Mouse (Mus musculus) lung, embryonic 14.5 days (tissue): Measurements from ENCODE around the gene Ttyh3. TPM values are rescaled to one million over a fixed set of nuclear protein-coding genes. Genes with fewer than 3 reads are reported as not detected.

ENCODE experiments used
- ATAC-seq: fragments of 200-750 bp; cut with Nextera tagmentation; 2 replicates; pipeline ENCODE4 v1.8.0; 2017; ENCODE audit warnings: mild to moderate bottlenecking, moderate TSS enrichment, moderate library complexity; ENCODE audit not compliant: insufficient read depth
- DNase-seq: peaks from one replicate; pipeline ENCODE4 v3.0.0-alpha.2; 2015
- H3K27ac ChIP-seq: fragments of 300-500 bp; sonication (generic); 2 replicates; pipeline ENCODE4 v1.5.1; 2014; ENCODE audit warnings: low read depth, mild to moderate bottlenecking, moderate library complexity
- H3K27me3 ChIP-seq: fragments of 300-500 bp; sonication (generic); 2 replicates; pipeline ENCODE4 v1.6.1; 2014; ENCODE audit warnings: low read length, control low read depth; ENCODE audit not compliant: insufficient read depth
- H3K36me3 ChIP-seq: fragments of 300-500 bp; sonication (generic); 2 replicates; pipeline ENCODE4 v1.6.1; 2014; ENCODE audit warnings: control low read depth; ENCODE audit not compliant: insufficient read depth
- H3K4me1 ChIP-seq: fragments of 300-500 bp; sonication (generic); 2 replicates; pipeline ENCODE4 v1.6.1; 2014; ENCODE audit warnings: antibody characterized with exemption, control low read depth; ENCODE audit not compliant: insufficient read depth
- H3K4me2 ChIP-seq: fragments of 300-500 bp; sonication (generic); 2 replicates; pipeline ENCODE4 v1.6.1; 2014; ENCODE audit warnings: mild to moderate bottlenecking
- H3K4me3 ChIP-seq: fragments of 300-500 bp; sonication (generic); 2 replicates; pipeline ENCODE4 v1.5.1; 2014; ENCODE audit warnings: low read depth, low read length
- H3K9ac ChIP-seq: fragments of 300-500 bp; sonication (generic); 2 replicates; pipeline ENCODE4 v1.6.1; 2014
- H3K9me3 ChIP-seq: fragments of 300-500 bp; sonication (generic); 2 replicates; pipeline ENCODE4 v1.6.1; 2016; ENCODE audit warnings: low read depth, low read length, control low read depth
- CTCF ChIP-seq: IDR thresholded peaks from 2 replicates; pipeline ENCODE4 v1.5.1; 2016; ENCODE audit warnings: antibody characterized with exemption, low read depth
- WGBS: fragments of 180-500 bp; shearing (Covaris S2); extraction: QIAGEN DNeasy Blood & Tissue Kit; methylation state at CpG from one replicate; pipeline ENCODE4 v1.1.7; 2014; 5-methylcytosine and 5-hydroxymethylcytosine counted together
- polyA plus RNA-seq: library from polyadenylated mRNA; unstranded; fragments of >200 nt; fragmentation: Nextera tagmentation; extraction: Ambion mirVana; gene quantifications from 2 replicates; pipeline ENCODE4 v1.2.1, GENCODE M21; 2014

Gene Ttyh3
- polyA plus RNA-seq, 1 experiment from 2014 or later, result 61.6 TPM

DNA sequence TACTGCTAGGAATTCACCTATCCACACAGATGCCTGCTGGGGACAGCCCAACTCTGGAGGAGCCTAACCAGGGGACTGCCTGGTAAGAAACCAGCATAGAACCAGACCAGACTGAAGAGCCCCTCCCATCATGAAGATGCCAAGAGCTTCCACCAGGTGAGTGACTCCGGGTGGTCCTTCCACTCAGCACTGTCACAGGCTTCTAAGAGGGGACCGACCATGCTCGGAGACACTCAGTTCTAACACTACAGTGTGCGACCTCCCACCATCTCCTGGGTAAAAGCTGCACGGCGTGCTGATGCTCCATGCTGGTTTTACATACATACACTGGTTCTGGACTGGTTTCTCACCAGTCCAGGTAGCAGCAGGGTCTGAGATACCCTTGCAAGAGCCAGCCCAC is 2.7 kb downstream of the Ttyh3 start:
- ATAC-seq (no peak), DNase-seq (no peak)
- peaks cover 28% of the 10 kb centered on the region for H3K4me1 ChIP-seq
- H3K27me3 ChIP-seq, result no peaks in the 10 kb centered on the region
- H3K9ac ChIP-seq, result peak overlapping the region; percentile 30; the same call in 1 of the 2 replicates
- no peak overlapping the region for H3K4me3 ChIP-seq
- no peak for TF ChIP-seq CTCF
- 92% methylated on average over 6 of the region's 6 CpGs for WGBS
- H3K9me3 ChIP-seq, result no peaks in the 10 kb centered on the region
- peak overlapping the region; percentile 95; the same call in 1 of the 2 replicates for H3K4me2 ChIP-seq
- H3K27ac ChIP-seq, result no peak overlapping the region
- H3K36me3 ChIP-seq, result peaks cover 28% of the 10 kb centered on the region

DNA sequence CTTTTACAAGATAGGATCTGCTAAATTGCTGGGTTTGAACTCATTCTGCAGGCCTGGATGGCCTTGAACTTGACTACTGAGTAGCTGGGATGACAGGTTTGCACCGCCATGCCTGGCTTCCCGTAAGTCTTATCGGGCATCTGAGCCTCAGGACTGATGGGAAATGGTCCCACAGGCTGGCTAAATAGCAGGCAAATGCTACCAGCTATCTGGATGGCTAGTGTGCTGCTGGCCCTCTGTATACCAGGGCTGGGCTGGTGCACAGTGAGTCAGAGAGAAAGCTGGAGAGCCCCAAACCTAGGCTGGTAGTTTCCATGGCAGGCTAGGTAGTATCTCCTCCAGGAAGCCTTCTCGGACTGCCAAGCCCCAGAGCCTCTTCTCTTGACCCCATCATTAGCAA is 3.4 kb downstream of the Ttyh3 start:
- H3K27ac ChIP-seq, result no peak overlapping the region

DNA sequence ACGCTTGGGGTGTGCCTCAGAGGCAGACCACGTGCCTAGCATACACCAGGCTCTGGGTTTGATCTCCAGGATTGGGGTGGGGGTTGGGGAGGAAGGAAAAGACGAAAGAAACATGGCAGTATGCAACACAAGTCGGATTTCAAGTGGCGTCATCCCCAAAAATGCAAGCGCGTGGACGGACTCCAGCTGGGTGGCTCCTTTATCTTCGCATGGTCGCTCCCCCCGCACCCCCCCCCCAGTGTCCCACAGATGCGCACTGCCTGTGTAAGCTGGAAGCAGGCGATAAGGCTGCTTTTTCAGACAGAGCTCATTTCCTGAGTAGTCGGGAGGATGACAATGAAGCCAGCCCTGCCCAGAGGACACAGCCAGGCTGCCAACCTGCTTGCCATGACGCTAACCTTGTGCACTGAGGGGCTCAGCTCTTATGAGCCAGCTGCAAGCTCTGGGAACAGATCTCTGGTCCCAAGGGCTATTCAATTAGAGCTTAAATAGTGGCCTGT is 4.1 kb downstream of the Ttyh3 start:
- Histone ChIP-seq H3K36me3 (peaks cover 35% of the 10 kb centered on the region), H3K27me3 (no peaks in the 10 kb centered on the region), H3K9me3 (no peaks in the 10 kb centered on the region), H3K4me2 (peak overlapping the region; percentile 41), H3K27ac (peak overlapping the region; percentile 51), H3K9ac (no peak overlapping the region), H3K4me3 (no peak overlapping the region), H3K4me1 (peaks cover 33% of the 10 kb centered on the region)
- TF ChIP-seq CTCF, result no peak
- ATAC-seq (no peak), DNase-seq (peak; percentile 67)
- WGBS, result 61% methylated on average over 15 of the region's 15 CpGs

More for the DNA sequence above, 3.4 kb downstream of the Ttyh3 start:
- Histone ChIP-seq H3K36me3 (peaks cover 28% of the 10 kb centered on the region), H3K4me3 (no peak overlapping the region), H3K9me3 (no peaks in the 10 kb centered on the region), H3K4me1 (peaks cover 33% of the 10 kb centered on the region), H3K27me3 (no peaks in the 10 kb centered on the region), H3K9ac (no peak overlapping the region; the same call in 1 of the 2 replicates), H3K4me2 (peak overlapping the region; percentile 95; the same call in 1 of the 2 replicates)
- DNase-seq (no peak), ATAC-seq (no peak)
- no peak for TF ChIP-seq CTCF
- WGBS, result 84% methylated on average over 4 of the region's 4 CpGs

DNA sequence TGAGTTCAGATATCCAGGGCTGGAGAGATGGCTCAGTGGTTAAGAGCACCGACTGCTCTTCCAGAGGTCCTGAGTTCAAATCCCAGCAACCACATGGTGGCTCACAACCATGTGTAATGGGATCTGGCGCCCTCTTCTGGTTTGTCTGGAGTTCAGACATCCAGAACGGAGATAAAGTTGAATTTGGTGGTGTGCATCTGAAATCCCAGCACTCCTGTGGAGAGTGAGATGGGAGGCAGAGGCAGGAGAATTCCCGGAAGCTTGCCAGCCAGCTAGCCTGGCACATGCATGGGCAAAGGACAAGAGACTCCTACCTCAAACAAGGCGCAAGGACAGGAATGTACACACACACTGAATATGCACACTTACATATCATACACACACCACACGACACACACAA is 4.6 kb downstream of the Ttyh3 start:
- Histone ChIP-seq H3K9me3 (no peaks in the 10 kb centered on the region), H3K4me3 (no peak overlapping the region), H3K36me3 (peaks cover 38% of the 10 kb centered on the region), H3K4me2 (peak overlapping the region; percentile 41; the same call in 1 of the 2 replicates), H3K27me3 (no peaks in the 10 kb centered on the region), H3K27ac (no peak overlapping the region; the same call in 1 of the 2 replicates), H3K4me1 (peaks cover 29% of the 10 kb centered on the region), H3K9ac (no peak overlapping the region)
- 87% methylated on average over 6 of the region's 6 CpGs for WGBS
- DNase-seq, result no peak
- TF ChIP-seq CTCF, result peak; percentile 32
- ATAC-seq, result no peak

DNA sequence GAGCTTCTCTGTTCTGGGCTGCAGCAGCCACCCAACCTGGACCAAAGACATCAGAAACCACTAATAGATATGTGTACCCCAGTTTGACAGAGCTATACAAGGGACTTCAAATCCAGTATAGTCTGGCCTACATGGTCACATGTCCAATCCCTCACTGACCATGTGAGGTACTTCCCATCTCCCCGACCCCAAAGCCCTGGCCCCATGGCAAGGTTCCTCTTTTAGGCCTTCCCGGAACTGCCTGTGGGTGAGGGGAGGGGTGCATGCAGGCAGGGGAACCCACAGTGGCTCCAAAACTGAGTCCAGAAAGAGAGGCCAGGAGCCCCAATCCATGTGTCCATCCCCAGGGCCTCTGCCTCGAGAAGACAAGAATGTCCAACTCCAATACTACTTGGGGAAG is 6.8 kb downstream of the Ttyh3 start:
- H3K4me1 ChIP-seq, result peaks cover 23% of the 10 kb centered on the region
- H3K4me2 ChIP-seq, result peak overlapping the region; percentile 32
- no peak for TF ChIP-seq CTCF
- no peak overlapping the region for H3K4me3 ChIP-seq
- peak overlapping the region; percentile 70; the same call in 1 of the 2 replicates for H3K27ac ChIP-seq
- H3K9ac ChIP-seq, result no peak overlapping the region; the same call in 1 of the 2 replicates
- no peak for ATAC-seq
- no peaks in the 10 kb centered on the region for H3K27me3 ChIP-seq
- peaks cover 55% of the 10 kb centered on the region for H3K36me3 ChIP-seq
- H3K9me3 ChIP-seq, result no peaks in the 10 kb centered on the region
- 63% methylated on average over 3 of the region's 3 CpGs for WGBS
- no peak for DNase-seq

DNA sequence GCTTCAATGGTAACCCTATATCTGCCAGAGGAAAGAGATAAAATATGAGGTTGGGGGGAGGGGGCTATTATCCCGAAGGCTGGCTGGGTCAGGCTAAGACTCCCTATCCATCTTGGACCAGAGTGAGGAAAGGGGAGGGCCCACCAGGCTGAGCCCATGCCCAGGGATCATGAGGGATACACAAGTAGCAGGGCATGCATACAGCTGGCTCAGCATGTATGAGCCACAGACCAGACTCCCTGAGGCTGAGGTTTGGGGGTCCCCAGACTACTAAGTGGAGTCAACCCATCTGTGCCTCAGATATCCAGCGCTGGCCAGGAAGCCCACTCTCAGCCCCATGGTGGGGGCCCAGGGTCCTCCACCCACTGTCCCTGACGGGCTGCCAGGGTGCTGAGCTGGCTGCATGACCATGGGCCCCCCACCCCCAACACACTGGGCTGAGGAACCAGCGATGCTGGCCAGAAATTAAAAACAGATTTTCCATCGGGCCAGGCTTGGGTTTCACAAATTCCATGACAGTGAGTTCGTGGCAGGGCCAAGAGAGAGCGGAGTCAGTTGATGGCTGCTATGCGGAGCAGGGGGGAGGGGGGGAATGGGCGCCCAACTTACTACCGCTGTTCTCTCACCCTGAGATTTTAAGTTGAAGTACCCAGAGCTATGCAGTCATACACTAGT is 7.4 kb downstream of the Ttyh3 start:
- H3K4me1 ChIP-seq, result peaks cover 16% of the 10 kb centered on the region
- H3K9me3 ChIP-seq, result no peaks in the 10 kb centered on the region
- peak overlapping the region; percentile 32 for H3K4me2 ChIP-seq
- WGBS, result 27% methylated on average over 10 of the region's 10 CpGs
- H3K9ac ChIP-seq, result no peak overlapping the region; the same call in 1 of the 2 replicates
- no peak overlapping the region for H3K4me3 ChIP-seq
- DNase-seq (peak; percentile 76), ATAC-seq (peak; percentile 62)
- H3K27ac ChIP-seq, result peak overlapping the region; percentile 70; the same call in 1 of the 2 replicates
- H3K27me3 ChIP-seq, result no peaks in the 10 kb centered on the region
- peaks cover 52% of the 10 kb centered on the region for H3K36me3 ChIP-seq
- no peak for TF ChIP-seq CTCF

DNA sequence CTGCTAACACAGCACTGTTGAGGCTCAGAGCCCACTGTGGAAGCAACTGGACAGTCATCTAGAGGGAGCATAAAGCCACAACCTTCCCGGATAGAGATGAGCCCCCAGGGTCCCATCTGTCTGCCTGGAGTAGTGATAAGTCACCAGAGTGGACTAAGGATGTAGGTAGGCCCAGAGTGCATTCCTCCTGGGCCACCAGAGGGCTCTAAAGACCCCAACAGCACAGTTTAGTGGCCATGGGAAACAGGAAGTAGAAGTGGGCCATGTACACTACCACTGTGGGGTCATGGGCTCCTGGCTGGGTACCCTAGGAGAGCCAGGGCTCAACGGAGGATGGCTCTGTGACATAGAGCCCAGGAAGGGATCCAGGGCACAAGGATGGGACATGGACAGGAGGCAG is 8.0 kb downstream of the Ttyh3 start:
- H3K9me3 ChIP-seq, result no peaks in the 10 kb centered on the region
- peak; percentile 46 for TF ChIP-seq CTCF
- DNase-seq (peak; percentile 28), ATAC-seq (no peak)
- H3K4me2 ChIP-seq, result no peak overlapping the region
- H3K9ac ChIP-seq, result no peak overlapping the region
- H3K4me3 ChIP-seq, result no peak overlapping the region
- H3K27ac ChIP-seq, result peak overlapping the region; percentile 70; the same call in 1 of the 2 replicates
- H3K27me3 ChIP-seq, result no peaks in the 10 kb centered on the region
- peaks cover 11% of the 10 kb centered on the region for H3K4me1 ChIP-seq
- peaks cover 49% of the 10 kb centered on the region for H3K36me3 ChIP-seq
- 74% methylated on average over 2 of the region's 2 CpGs for WGBS
